Mouse (Mus musculus): ENCODE measurements around the gene Sgk1.

The Sgk1 gene

GRCm38 (mm10) chr10:21918016-21918749, 36.2 kb downstream of the Sgk1 start:
- DNase-seq (ENCODE audit: low spot score in 2 of 2): no peak

GRCm38 (mm10) chr10:21918750-21919145, 36.8 kb downstream of the Sgk1 start:
- DNase-seq (ENCODE audit: low spot score in 2 of 2): no peak

DNA sequence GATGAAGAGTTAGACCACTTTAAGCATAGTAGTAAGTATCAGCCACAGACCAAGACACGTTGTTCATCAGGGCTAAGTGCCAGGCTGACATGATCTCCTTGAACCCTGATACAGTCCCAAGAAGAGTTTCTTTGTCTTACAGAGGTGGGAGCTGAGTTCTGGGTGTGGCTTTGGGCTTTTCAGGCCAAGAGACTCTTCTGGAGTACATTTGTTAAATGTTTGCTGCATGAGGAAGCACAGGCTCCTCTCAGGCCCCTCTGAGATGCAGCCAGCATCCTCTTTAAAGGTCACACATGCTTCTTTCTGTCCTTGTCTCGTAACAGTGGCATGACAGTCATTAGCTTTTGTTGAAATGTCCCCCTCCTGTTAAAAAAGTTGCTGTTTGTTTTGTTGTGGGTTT, 38.6 kb downstream of the Sgk1 start:
- no peak for DNase-seq (ENCODE audit: low spot score in 2 of 2)

- no peak for DNase-seq (ENCODE audit: low spot score in 2 of 2)
Observed at GRCm38 (mm10) chr10:21922716-21923350, 40.8 kb downstream of the Sgk1 start.

DNA sequence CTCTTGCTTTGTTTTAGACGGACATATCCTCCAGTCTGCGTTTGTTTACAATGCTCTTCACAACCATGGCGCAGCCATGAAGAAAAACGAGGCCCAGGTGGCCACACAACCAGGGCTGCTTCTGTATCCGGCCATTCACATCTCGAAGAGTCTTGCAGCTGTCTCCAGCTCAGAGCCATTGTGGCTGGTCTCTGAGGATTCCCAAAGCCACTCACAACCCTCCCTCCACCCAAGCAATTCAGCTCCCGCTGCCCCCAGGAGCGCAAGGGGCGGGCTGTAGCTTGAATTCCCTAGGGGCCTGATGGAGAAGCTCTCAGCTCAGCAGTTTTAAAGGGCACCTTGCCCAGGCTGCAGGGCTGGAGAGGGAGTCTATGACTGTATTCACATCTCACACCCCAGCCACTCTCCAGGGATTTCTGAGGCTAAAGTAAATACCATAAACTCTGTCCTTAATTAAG, 41.5 kb downstream of the Sgk1 start:
- no peak for DNase-seq (ENCODE audit: low spot score in 2 of 2)

DNA sequence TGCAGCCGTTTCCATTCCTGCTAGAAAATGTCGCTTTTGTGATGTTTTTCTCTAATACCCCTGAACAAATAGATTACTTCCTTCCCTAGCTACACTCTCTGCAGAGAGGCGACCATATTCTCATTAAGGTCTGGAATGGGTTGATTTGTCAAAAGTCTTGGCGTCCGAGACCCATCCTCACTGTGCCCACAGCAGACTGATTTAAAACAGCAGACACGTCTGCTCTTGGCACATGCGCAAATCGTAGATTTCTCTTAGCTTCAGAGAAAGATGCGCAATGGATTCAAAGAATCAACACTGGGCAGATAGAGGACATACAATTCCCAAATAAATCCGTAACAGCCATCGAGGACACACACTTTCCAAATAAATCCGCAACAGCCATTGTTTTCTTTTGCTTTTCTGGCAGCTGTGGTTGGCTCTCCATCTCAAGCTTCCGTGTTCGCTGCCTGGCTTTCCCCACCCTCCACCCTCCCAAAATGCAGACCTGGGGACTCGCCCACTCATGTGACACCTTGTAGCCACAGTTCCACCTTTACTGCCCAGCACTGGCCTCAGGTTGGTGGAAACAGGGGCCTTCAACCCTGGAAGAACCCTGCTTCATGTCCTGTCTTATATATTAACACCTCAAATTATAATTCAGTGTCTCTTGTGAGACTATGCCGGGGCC, 42.2 kb downstream of the Sgk1 start:
- DNase-seq (ENCODE audit: low spot score in 2 of 2): no peak

- no peak for DNase-seq (ENCODE audit: low spot score in 2 of 2)
Observed at GRCm38 (mm10) chr10:21926941-21927340, 45.0 kb downstream of the Sgk1 start.

GRCm38 (mm10) chr10:21930781-21931380, 48.9 kb downstream of the Sgk1 start:
- no peak for DNase-seq (ENCODE audit: low spot score in 2 of 2)

GRCm38 (mm10) chr10:21932791-21933190, 50.8 kb downstream of the Sgk1 start:
- no peak for DNase-seq (ENCODE audit: low spot score in 2 of 2)

DNA sequence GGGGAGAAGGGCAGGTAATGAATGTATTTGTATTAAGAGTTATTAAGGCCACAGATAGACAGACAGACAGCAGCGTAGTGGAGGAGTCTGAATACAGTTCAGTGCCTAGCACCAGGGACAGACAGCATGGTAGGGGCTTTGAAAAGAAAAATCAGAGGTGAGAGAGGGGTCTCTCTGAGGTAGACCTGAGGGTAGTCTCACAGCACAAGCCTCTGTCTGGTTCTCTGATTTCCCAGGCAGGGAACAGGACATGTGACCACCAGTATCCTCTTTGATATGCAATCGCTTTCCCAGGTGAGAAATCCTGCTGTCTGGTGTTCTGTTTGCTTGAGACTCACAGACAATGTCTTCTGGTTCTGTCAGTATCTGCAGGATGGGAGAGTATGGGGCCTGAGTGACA, 52.8 kb downstream of the Sgk1 start:
- no peak for DNase-seq (ENCODE audit: low spot score in 2 of 2)

- DNase-seq (ENCODE audit: low spot score in 2 of 2): no peak
Observed at GRCm38 (mm10) chr10:21936513-21937221, 54.7 kb downstream of the Sgk1 start.

DNA sequence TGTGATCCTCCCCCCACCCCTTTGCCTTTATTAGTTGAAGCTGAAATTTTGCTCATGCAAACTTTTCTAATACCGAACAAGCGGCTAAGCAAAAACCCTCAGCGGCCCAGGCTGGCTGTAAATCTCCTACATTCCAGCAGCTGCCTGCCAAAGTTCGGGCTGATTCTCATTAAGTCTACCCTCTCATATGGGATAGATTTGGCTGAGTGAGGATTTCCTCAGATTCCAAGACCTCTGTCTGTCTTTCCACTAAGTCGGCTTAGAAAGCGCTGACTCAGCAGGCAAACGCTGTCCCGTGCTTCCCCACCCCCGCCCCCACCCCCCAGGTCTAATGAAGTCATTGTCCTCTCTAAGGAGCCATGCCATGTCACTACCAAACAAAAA, 55.2 kb downstream of the Sgk1 start:
- no peak for DNase-seq (ENCODE audit: low spot score in 2 of 2)

- DNase-seq (ENCODE audit: low spot score in 2 of 2): no peak
Observed at GRCm38 (mm10) chr10:21938166-21938565, 56.2 kb downstream of the Sgk1 start.

- no peak for DNase-seq (ENCODE audit: low spot score in 2 of 2)
Observed at GRCm38 (mm10) chr10:21941235-21941634, 59.3 kb downstream of the Sgk1 start.

GRCm38 (mm10) chr10:21943145-21943700, 61.2 kb downstream of the Sgk1 start:
- no peak for DNase-seq (ENCODE audit: low spot score in 2 of 2)

- no peak for DNase-seq (ENCODE audit: low spot score in 2 of 2)
Observed at GRCm38 (mm10) chr10:21945195-21945594, 63.2 kb downstream of the Sgk1 start.

DNA sequence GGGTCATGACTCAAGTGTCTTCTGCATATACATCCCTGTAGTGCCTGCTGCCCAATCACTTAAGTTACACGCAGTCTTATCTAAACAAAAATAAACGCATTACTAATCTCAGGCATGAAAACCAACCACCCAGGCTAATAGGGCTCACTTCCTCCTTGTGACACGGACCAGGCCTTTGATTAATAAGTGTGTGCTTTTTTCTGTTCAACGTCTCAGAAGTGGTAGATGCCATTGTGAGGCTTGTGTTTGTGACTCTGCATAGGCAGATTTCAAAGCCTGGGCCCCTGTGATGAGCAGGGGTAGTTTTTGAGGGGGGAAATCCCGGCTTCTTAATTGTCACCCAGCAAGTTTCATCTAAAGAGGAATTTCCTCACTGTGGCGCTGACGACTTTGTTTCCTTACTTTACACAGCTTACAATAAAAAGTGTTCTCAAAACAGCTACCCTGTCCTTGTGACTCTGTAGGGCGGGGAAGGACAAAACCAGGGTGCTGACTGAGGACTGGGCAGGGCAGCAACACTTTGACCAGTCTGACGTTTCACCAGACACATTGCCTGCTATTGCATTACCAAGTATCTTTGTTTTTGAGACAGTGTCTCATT, 64.9 kb downstream of the Sgk1 start:
- peak; percentile 64 to 83 for DNase-seq (ENCODE audit: low spot score in 2 of 2)

DNA sequence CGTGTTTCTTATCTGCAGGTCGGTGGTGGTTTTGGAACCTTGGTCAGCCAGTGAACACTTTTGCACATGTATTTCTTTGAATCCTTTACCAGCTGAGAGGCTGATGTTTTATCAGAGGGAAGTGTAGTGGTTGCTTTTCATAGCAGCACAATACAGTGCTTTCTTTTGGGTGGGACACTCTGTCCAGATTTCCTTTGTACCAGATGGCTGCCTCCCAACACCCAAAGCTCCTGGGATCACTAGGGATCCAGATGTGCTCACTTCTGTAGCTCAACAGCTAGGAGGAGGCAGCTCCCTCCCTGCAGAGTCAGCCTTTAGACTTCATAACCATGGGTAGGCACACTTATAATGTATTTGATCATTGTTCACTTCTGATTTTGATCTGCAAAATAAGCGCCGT, 70.5 kb downstream of the Sgk1 start:
- DNase-seq (ENCODE audit: low spot score in 2 of 2): no peak

DNA sequence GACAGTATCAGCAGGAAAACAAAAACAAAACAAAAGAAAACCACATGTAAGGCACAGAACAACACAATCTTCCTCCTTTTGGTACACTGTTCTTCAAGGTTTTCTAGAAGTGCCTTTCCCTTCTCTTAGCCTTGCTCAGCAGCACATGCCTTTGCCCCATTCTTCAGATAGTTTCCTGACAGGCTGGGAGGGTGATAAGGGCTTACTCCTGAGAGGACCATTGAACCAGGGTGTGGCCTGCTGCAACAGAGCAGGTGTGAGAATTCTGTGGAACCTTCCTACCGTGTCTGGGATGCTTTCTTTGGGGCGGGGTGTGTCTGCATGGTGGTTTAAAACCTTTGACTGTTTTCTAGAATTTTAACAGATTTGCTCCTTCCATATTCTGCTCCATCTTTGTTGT, 79.1 kb downstream of the Sgk1 start:
- no peak for DNase-seq (ENCODE audit: low spot score in 2 of 2)

DNA sequence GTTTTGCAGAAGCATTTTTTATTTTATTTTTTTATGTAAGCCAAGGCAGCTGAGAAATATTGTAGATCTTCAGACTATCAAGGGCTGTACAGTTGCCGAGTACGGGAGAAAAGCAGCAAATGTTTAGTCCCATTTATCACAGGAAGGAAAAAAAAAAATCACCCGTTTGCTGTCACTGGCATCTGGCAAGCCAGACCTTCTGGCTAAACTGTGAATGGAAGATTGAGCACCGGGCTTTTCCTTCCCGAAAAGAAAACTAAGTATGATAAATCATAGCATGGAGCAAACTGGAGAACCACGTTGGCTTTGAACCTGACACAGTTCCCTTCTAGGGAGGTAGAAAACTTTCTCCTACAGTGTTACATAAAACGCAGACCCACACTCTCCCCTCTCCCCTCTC, 81.0 kb downstream of the Sgk1 start:
- no peak for DNase-seq (ENCODE audit: low spot score in 2 of 2)

DNA sequence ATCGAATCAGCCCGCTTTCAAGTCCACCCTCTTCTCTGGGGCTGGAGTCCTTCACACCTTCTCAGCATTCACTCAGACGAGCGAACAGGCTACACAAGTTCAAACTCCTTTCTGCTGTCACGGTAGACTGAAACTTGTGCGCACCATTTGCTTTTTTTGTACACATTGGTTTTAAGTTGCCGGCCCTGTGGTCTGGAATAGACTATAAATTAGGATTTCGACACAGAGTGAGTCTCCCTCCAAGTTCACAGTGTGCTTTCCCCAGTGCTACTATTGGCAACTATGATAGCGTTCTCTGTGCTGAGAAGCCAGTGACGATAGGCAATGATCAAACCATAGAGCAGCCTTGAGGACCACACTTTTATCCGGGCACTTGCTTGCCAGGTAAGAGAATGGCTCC, 91.7 kb downstream of the Sgk1 start:
- DNase-seq (ENCODE audit: low spot score in 2 of 2): no peak
